Mouse (Mus musculus): ENCODE results near the gene Zdhhc3. TPM values are rescaled to one million over a fixed set of nuclear protein-coding genes. Genes with fewer than 3 reads are reported as not detected.

Zdhhc3 gene
- total RNA-seq (2023), result 10 to 100 TPM; 59.5 to 60.3 TPM

DNA sequence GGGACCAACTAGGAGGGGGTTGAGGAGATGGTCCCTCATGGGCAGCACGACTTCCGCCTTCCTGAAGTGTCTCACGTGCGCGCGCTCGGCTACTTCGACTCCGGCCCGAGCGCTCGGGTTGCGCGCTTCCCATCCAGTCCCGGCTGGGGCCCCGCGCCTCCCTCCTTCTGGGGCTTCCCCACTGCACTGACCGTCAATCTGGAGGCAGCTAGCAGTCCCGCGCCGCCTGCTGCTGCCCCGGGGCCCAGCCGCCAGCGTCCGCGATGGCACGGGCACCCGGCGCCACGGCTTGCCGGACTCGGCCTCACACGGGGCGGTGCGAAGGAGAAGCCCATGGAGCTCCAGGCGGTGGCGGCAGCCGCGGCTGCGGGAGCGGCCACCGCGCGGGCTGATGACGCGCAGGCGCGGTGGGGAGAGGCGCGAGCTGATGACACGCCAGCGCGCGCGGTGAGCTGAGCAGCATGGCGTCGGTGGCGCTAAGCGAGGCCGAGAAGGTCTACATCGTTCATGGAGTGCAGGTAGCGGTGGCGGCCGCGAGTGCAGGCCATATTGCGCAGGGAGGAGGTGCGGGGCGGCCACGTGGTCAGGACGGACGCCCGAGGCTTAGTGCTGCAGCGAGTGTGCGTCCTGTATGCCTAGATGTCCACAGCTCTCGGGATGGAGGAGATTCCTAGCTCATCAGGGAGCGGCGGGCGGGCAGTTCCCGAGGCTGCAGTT is at the start of gene Zdhhc3, which contains the start of gene Exosc7:
Gene Zdhhc3 (minus strand): TSS at position 401 of the 717 bp plus-strand sequence.
Gene Exosc7 (plus strand): TSS at position 411 of the 717 bp plus-strand sequence.

DNA sequence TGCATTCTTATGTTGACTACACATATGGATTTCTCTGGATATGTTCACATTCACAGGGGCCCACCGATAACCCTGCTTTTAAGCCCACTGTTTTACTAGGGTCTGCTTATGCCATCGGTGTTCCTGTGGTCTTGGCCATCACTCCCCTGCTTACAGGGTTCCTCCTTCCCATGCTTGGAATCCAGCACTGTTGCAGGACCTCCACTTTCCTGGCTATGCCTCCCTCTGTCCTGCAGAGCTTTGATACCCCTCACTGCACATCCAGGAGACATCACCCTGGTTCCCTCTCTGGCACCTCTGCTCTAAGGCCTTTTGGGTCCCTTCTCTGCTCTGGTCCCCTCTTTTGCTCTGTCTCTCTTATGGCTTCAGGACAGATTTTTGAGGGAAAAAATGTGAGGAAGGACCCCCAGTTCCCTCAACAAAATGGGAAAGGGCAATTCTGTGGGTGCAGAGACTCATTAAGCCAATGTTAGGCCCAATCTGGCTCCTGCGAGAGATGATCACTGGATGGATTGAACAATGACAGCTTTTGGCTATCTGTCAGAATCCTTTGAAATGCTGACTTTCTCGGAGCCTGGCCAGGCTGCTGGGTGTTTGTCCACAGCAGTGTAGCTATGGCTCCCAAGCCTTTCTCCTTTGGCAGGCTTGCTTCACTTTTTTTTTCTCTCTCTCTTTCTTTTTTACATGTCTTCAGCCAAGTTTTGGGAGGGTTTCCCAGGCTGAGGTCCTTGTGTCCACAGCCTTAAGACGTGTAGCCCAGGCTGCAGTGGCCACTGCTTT is 37.4 kb upstream of the Zdhhc3 start, which contains the start of gene Clec3b:
Gene Clec3b (plus strand): TSS at position 706 of the 780 bp plus-strand sequence.

DNA sequence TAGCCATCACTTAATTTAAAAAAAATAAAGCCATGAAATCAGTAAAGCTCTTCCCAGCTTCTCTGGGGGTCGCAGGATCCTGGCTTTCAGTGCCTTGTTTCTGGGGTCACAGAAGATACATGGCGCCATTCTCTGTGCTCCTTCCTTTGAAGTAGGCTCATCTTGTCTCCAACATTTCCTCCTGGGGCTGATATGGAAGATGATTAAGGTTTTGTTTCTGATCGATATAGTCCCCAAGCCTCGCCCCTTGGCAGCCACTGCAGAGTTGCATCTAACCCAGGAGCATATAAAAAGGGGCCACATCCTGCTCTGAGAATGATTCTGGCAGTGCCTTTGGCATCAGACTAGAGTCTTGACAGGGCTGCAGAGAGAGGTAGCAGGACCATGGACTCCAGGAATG is 78.6 kb downstream of the Zdhhc3 start, which contains the start of gene Tgm4:
Gene Tgm4 (plus strand): TSS at position 301 of the 400 bp plus-strand sequence.

GRCm38 (mm10) chr9:123020995-123021631 is 91.9 kb downstream of the Zdhhc3 start, which contains the start of gene Tmem42:
Gene Tmem42 (plus strand): TSS chr9:123021326.

Other genes with a start within 250 kb of the Zdhhc3 start
- 10 to 100 TPM; 84.5 to 96.6 TPM for gene Zfp445, start 247.2 kb downstream of the Zdhhc3 start, total RNA-seq (2023)
- 1 to 10 TPM; 1.6 to 2.3 TPM for gene Zkscan7, start 227.5 kb downstream of the Zdhhc3 start, total RNA-seq (2023)
- gene Zfp105, start 190.1 kb downstream of the Zdhhc3 start, total RNA-seq (2023), result 1 to 10 TPM in 1 of 2 experiments, under 1 TPM in 1; 0.67 to 1.3 TPM
- gene 1110059G10Rik, start 162.2 kb downstream of the Zdhhc3 start, total RNA-seq (2023), result 10 to 100 TPM; 28.4 to 38.9 TPM
- 1 to 10 TPM; 2.9 to 3.4 TPM for gene Kif15, start 162.2 kb downstream of the Zdhhc3 start, total RNA-seq (2023)
- gene Tmem42, start 91.9 kb downstream of the Zdhhc3 start, total RNA-seq (2023), result 1 to 10 TPM; 4.9 to 5.1 TPM
- gene Tgm4, start 78.5 kb downstream of the Zdhhc3 start, total RNA-seq (2023), result not detected
- gene Exosc7, start within 50 bp of the Zdhhc3 start, total RNA-seq (2023), result 10 to 100 TPM; 27.8 to 30.9 TPM
- under 1 TPM; 0.68 to 0.91 TPM for gene Clec3b, start 37.7 kb upstream of the Zdhhc3 start, total RNA-seq (2023)
- under 1 TPM; 0.09 to 0.13 TPM for gene Cdcp1, start 102.8 kb upstream of the Zdhhc3 start, total RNA-seq (2023)
- gene Tmem158, start 147.6 kb upstream of the Zdhhc3 start, total RNA-seq (2023), result under 1 TPM; 0.61 to 0.66 TPM